Mouse (Mus musculus) T-cell, adult 2 months (primary cell): Measurements from ENCODE around the gene Mtf2.
"Not testable (repeated sequence)": the region's sequence is repeated elsewhere in the genome, so short reads cannot be mapped to it uniquely, and the experiment has no call there.

Source experiments
- DNase-seq: peaks from one replicate; pipeline ENCODE4 v3.0.0; 2022; ENCODE audit warnings: low spot score

Gene Mtf2

GRCm38 (mm10) chr5:108082380-108082779 lies 16.9 kb downstream of the Mtf2 start:
- peak; percentile 55 for DNase-seq

- DNase-seq = no peak
Observed at GRCm38 (mm10) chr5:108085440-108085839, 20.0 kb downstream of the Mtf2 start.

- DNase-seq = not testable (repeated sequence)
Observed at GRCm38 (mm10) chr5:108092731-108093130, 27.3 kb downstream of the Mtf2 start.

- no peak for DNase-seq
Observed at GRCm38 (mm10) chr5:108097676-108098075, 32.2 kb downstream of the Mtf2 start.

- DNase-seq = no peak
Observed at GRCm38 (mm10) chr5:108100196-108100595, 34.7 kb downstream of the Mtf2 start.

- no peak for DNase-seq
Observed at GRCm38 (mm10) chr5:108104306-108104705, 38.8 kb downstream of the Mtf2 start.

- no peak for DNase-seq
Observed at GRCm38 (mm10) chr5:108109346-108109745, 43.9 kb downstream of the Mtf2 start.

- DNase-seq = no peak
Observed at GRCm38 (mm10) chr5:108117693-108118092, 52.2 kb downstream of the Mtf2 start.

- no peak for DNase-seq
Observed at GRCm38 (mm10) chr5:108120221-108120900, 54.9 kb downstream of the Mtf2 start.

GRCm38 (mm10) chr5:108131849-108132440 lies 66.5 kb downstream of the Mtf2 start:
- no peak for DNase-seq

- peak; percentile 97 for DNase-seq
Observed at GRCm38 (mm10) chr5:108132441-108133243, 67.2 kb downstream of the Mtf2 start, which contains the start of the genes Tmed5 and Ccdc18. Gene Tmed5 (minus strand): TSS chr5:108132620. Gene Ccdc18 (plus strand): TSS chr5:108132875.

- DNase-seq = no peak
Observed at GRCm38 (mm10) chr5:108152592-108152991, 87.1 kb downstream of the Mtf2 start.
